Mouse (Mus musculus) spleen, adult 12 weeks (tissue): ENCODE measurements at regions not wholly inside any gene's neighbourhood (a gene's known extent, or its start where the extent isn't known, plus 50 kb on each side); places are given as distances from the start of the nearest gene placed in this dataset.
A peak's percentile ranks its signal among the peaks of the same experiment; 100 is the strongest.

Source experiments
- DNase-seq: peaks from one replicate; pipeline ENCODE4 v3.0.0; 2022; ENCODE audit warnings: low spot score

- DNase-seq: no peak
These were observed 539.2 kb downstream of the Gm19410 start for GRCm38 (mm10) chr8:36304809-36305208.

- no peak for DNase-seq
These were observed 540.7 kb downstream of the Gm19410 start for GRCm38 (mm10) chr8:36306336-36306735.

DNA sequence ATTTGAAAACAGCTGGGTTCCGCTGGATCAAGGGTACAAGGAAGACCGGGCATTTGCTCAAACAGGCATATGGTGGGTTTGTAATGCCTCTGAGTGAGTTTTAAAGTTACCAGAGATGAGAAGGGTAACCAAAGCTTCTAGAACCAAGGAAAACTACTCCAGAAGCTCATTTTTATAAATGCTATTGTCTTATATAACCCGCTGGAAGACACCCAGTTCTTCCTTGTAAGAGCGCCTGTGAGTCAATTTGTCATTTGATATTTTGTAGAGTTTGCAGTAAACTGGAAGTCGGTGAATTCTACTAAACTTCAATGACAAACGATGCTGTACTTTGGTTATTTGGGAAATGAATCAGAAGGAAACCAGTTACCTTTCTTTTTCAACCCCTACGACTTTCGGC is 541.9 kb downstream of the Gm19410 start:
- DNase-seq: no peak

- DNase-seq: no peak
These were observed 542.5 kb downstream of the Gm19410 start for GRCm38 (mm10) chr8:36308056-36308455.

- DNase-seq: no peak
These were observed 543.7 kb downstream of the Gm19410 start for GRCm38 (mm10) chr8:36309326-36309725.

DNA sequence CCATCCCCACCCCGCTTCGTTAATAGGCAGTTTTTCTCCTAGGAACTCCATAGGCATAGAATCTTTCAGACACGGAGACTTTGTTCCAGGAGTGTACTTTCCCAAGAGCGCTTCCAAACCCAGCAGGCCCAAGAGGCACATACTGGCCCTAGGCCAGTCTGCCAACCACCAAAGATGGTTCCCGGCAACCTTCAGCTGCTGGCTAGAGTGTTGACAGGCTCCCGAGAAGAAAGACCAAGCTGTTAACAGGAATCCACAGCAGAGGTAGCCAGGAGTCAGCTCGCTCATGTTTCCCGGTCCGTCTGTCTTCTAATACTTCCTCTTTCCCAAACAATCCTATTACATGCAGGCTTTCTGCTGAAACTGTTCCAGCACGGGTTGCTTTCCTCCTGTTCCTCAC is 544.4 kb downstream of the Gm19410 start:
- DNase-seq: no peak

- DNase-seq: no peak
These were observed 546.1 kb downstream of the Gm19410 start for GRCm38 (mm10) chr8:36311734-36312133.

DNA sequence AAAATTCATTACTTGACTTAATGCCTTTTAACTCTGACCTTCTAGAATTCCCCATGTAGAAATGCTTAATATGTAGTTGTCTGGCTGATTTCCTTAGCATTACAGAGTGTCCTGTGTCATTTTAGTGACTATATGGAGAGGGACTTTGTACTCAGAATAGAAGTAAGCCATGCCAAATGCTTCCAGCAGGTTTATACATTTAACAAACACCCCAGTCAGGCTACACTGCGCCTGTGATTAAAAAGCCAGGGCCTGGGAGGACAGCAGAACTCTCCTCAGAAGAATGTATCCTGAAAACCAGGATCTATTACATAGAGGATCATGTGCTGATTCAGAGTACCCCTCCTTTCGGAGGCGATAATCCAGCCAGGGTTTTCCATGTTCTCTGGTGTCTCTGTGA is 547.4 kb downstream of the Gm19410 start:
- no peak for DNase-seq

- no peak for DNase-seq
These were observed 552.8 kb downstream of the Gm19410 start for GRCm38 (mm10) chr8:36318396-36318795.

- no peak for DNase-seq
These were observed 553.3 kb downstream of the Gm19410 start for GRCm38 (mm10) chr8:36318884-36319283.

DNA sequence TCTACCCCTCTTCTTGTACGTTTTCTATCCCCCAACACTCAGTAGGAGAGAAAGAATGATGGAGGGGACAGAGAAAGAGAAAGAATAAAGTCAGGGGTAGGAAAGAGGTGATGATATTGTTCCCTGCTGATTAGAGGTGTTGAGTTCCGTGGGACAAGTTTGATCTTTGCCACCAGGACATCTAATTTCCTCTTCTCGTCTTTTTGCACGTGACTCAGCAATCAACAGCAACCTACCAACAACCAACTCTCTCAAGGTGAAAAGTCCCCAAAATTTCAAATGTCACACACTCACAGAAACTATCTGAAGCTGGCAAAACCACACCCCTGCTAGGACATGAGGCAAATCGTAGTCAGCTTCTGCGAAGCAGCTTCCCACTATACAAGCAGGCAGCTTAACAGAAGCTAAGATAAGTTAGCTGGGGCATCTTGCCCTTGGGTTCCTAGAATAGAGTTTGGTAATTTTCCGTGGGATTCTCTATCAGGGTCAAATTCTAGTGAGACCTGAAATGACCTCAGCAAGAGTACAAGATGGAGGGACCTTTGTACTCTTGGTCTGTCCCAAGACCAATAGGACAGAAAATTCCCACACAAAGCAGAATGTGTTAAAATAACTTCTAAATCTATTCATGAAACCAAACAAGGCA is 553.8 kb downstream of the Gm19410 start:
- DNase-seq: no peak

GRCm38 (mm10) chr8:36322125-36322524 is 556.5 kb downstream of the Gm19410 start:
- DNase-seq: no peak

DNA sequence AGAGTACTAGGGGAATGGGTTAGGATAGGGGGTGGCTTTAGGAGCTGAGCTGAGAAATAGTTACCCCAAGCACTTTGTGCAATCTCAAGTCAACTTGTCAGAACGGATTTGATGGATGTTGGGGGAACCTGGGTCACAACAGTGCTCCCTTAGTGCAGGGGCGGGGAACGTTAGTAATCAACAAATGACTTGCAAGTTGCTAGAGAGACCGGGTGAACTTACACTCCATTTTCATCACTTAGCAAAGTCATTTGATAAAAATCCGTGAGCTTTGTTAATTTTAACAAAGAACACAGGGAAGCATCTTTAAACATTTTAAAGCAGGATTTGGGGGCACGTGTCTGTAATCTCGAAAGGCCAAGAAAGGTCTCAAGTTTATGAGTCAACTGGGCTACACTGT is 557.0 kb downstream of the Gm19410 start:
- DNase-seq: no peak

GRCm38 (mm10) chr8:36338628-36339027 is 573.0 kb downstream of the Gm19410 start:
- DNase-seq: no peak

- no peak for DNase-seq
These were observed 573.9 kb downstream of the Gm19410 start for GRCm38 (mm10) chr8:36339449-36339848.

GRCm38 (mm10) chr8:36340454-36340853 is 574.9 kb downstream of the Gm19410 start:
- no peak for DNase-seq

GRCm38 (mm10) chr8:36341965-36342364 is 576.4 kb downstream of the Gm19410 start:
- DNase-seq: no peak

GRCm38 (mm10) chr8:36342650-36343049 is 577.1 kb downstream of the Gm19410 start:
- DNase-seq: no peak

DNA sequence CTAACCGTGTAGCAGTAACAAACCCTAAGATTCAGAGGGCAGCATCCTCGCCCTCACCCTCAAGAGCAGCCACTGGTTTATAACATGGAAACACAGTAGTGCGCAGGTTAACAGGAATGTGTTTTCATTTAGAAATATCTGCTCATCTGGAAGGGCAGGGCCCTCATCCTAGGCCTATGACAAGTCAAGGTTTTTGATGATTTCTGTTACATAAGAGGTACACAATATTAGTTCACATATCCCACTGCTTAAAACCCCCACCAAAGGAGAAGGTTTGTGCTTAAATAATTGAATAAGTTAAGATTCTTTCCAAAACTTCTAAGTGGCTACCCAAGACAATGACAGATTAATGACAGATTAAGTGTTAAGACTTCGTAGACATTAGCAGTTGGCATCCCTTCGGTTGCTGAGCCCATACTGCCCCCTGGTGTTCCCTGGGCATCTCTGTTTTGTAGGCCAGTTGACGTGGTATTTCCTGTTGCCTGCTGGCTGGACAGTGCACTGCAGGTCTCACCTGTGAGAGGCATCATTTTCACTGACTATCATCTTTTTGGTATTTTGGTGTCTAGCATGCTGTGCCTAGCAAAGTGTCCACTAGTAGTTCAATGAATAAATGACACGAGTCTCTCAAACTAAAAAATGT is 581.2 kb downstream of the Gm19410 start:
- peak; percentile 44 for DNase-seq

- no peak for DNase-seq
These were observed 582.5 kb downstream of the Gm19410 start for GRCm38 (mm10) chr8:36348067-36348466.

DNA sequence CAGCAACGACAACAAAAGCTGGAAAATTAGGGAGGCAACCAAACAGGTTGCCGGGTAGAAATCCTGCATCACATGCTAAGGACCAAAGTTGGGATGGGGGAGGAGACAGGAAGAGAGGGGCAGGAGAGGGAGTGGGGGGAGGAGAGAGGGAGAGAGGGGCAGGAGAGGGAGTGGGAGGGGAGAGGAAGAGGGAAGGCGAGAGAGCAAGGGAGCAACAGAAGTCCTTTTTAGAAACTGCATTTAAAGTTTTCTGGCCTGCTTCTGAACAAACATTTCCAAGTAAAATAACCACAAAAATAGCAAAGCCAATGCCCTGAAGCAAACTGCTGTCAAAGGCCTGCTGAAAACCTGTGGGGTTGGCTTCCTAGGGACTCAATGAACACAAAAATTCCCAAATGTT is 589.3 kb downstream of the Gm19410 start:
- DNase-seq: no peak

- no peak for DNase-seq
These were observed 593.4 kb downstream of the Gm19410 start for GRCm38 (mm10) chr8:36358998-36359397.

DNA sequence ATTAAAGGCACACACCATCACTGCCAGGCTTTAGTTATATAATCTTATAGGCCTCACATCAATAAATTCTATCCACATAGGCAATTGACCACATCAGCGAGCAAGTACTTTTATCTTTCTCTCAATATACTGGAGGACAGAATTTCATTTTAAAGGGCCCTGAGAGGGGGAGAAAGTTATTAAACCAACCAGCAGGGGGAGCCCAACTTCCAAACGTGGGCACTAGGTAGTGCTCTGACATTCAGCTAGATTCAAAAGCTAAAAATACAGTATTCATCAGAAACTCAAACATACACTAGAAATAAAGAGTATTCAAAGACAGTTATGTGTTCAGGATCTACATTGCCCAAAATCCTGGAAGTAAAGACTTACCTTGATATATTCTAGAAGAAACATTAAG is 595.7 kb downstream of the Gm19410 start:
- DNase-seq: no peak

DNA sequence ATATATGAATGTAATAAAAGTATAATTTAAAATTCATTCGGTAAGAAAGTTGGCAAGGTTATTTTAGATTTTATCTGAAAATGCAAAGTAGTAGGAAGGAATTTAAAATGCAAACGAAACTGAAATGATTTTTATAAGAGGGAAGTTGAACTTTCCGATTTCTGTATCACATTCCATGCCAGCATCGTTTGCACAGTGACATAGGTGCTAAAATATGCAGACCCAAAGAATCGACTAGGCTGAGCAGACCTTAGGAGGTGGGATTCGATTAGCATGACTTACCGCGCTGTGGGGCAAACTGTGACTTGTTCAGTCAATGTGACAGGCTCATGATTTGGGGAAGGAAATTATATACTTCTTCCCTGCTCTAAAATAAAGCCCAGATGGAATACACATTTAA is 596.2 kb downstream of the Gm19410 start:
- DNase-seq: no peak
